Mouse (Mus musculus): ENCODE results near the gene Klk1b5.

Gene Klk1b5

DNA sequence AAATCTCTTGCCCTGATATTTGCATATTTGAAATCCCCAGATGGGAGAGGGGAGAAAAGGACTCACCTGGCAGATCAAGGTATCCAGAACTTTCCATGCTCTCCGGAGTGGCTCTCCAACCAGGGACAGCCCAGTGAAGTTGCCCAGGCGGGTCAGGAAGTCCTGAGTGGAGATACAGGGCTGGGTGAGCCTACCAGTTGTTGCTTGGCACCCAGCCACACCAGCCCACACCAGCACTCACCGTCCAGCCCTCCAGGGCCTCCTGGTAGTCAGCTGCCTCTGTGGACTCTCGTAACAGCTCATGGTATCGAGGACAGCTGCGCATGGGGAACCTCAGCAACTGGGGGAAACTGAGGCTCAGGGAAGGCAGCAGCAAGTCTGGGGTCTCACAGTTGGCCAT lies 39.2 kb downstream of the Klk1b5 start:
- no peak for DNase-seq

DNA sequence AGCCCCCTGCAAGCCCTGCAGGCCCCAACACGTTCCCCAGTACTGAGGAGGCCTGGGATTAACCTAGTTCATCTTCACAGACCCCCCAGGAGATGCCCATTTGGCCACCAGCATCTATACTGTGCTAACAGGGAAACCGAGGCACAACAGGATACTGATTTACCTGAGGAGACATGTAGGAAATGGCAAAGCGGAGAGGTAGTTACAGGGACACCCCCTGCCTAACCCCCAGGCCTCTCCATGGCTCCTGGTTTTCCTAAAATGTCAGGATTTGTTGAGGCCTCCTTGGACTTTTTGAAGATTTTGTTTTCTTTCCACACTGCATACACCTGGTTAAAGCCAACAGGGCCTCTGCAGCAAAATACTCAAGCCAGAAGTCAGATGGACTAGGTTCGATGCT lies 41.5 kb downstream of the Klk1b5 start, which contains the start of gene Acp4:
Acp4 (minus strand) TSS at position 101 of the 400 bp plus-strand sequence.
- DNase-seq, result no peak

DNA sequence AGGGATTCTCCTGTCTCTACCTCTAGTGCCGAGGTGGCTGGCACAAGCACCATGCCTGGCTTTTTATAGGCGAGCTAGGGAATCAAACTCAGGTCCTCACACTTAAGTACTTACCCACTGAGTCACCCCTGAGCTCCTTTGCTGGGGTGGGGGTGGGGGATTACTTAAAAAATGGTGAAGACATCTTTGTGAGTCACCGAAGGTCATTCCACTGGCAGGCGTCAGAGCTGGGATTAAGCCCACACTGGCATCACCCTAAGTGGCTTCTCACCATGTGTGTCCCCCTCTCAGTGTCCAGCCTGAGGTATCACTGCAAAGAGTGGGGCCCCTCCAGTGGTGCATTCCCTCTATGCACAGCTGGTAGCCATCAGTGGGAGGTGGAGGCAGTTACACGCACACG lies 44.7 kb downstream of the Klk1b5 start:
- DNase-seq, result no peak

DNA sequence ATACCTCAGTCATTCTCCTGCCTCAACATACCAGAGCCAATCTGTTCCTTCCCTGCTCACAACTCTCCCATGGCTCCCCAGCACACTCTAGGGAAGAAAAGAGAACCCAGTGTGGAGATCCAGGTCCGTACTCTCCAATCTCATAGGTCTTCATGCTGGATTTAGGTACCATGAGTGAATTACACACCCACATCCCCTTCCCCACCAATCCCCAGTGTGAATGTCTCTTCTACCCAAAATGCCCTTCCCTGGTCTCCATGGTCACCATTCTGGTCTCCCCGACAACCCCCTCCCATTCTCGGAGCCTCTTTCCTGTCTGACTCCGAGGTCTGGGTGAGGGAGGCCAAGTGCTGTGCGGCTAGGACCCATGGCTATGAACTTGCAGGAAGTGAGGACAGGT lies 45.4 kb downstream of the Klk1b5 start, which contains the start of gene Gm15517:
Gm15517 (plus strand) TSS at position 301 of the 400 bp plus-strand sequence.
- no peak for DNase-seq

DNA sequence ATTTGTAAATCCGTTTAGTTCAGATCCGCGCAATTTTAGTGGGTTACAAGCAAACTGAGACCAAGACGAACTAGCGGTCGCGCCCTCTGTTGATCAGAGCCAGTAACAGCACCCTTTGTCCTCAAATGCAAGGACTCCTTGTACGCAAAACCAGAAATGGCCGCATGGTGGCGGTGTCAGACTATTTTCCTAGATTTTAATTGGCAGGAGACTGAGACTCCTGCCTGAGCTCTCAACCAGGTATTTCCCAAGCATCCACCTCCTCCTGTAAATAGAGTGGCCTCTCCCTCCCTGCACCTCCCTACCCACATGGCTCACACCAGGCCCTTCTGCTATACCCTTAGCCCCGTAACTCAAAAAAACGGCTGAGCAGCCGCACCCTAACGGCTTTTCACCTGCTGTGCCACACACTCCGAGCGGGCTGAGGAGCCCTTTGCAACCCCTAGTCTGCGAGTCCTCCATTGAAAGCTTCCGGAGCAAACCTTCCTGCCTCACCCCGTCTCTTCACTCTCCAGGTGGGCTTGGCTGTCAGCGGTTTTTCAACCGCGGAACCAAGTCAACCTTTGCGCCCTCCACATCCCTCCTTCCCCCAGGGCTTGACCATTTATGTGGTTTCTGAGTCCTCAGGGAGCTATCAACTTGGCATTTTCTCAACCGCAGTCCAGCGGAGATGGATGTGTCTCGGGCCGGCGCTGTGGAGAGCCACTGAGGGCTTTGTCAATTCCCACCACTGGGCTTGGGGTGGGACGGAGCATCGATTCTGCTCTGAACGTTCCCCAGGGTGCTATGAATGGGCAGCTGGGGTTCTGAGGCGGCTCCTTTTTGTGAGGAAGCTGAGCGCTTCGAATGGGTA lies 47.3 kb downstream of the Klk1b5 start:
- peak; percentile 88 for DNase-seq

DNA sequence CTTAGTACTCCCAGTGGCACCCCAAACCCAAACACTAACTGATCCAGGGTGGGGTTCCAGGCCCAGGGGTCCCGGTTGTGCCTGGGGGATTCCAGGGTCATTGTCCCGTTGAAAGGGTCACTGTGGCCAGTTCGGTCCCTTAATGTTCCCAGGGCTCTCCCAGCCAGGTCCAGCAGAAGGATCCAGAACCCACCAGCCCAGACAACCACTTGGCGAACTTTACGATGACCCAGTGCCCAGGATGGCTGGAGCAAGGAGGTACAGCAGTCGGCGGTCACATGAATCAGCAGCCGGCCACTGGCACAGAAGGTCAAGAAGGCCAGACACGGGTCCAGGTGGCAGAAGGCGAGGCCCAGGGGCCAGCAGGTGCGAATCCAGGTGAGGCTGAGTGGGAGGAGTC lies 52.4 kb downstream of the Klk1b5 start:
- DNase-seq, result no peak

DNA sequence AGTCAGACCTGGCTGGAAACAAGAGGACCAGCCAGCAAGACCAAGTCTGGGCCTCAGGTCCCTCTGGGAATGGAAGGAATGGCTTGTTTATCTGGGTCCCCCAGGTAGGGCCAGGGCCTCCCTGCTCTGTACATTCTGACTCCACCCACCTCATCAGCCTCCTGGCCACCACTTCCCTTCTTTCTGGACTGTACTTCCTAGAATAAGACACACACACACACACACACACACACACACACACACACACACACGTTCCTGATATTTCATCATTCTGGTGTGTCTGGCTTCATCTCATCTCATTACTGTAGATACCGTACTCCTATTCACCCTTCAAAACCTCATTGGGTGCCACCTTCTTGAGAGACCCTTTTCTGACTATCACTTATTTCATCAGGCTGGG lies 53.7 kb downstream of the Klk1b5 start:
- DNase-seq, result no peak

All from kidney, adult 11 months (tissue).